Mouse (Mus musculus) WW6 (cell line): ENCODE results near the gene Cby1.

ENCODE experiments used
- DNase-seq: peaks from one replicate; pipeline ENCODE4 v3.0.0-alpha.2; 2013; ENCODE audit warnings: low read depth, low spot score

Cby1 gene

DNA sequence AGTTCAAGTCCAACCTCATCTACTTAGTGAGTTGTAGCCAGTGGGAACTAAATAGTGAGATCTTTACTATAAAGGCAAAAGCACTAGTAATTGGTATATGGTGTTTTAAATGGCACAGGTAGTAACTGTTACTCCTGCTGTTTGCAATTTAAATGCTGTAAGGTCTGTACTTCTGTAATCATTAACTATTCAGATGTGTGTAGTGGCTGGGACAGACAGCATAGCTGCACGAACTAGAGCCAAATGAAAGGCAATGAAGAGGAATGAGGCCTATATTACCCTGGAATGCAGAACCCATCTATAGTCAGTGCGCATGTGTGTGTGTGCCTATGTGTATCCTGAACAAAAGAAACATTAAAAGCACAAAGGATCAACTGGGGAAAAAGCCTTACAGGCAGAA lies 18.9 kb downstream of the Cby1 start:
- no peak for DNase-seq

DNA sequence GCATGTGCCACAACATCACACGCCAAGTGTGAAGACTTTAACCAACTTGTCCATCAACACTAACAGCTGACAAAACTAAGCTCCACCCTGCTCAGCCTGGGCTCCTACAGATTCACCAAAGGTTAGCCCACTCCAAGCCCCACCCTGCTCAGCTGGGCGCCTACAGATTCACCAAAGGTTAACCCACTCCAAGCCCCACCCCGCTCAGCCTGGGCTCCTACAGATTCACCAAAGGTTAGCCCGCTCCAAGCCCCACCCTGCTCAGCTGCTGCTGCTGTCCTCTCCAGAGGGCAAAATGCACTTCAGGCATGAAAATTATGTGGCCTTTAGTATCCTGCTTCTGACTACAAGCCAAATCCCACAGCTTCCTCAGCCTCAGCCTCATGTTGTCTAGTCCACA lies 23.0 kb downstream of the Cby1 start:
- DNase-seq, result no peak

DNA sequence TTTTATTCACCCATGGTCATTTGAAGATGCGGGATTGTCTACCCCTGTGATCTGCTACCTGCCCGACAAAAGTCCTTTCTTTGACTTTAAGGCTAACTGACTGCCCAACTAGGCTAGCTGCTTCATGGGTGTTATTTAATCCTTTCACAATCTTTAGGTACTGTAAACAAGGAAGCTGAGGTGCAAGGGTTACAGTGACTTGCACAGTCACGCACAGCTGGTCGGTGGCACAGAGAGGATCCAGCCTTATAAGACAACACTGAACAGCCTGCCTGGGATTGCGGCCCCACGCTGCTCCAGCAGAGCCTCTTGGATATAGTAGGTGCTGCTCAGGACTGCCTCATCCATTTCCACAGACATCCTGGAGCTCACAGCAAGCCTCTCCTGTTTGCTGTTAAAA lies 24.1 kb downstream of the Cby1 start:
- no peak for DNase-seq

DNA sequence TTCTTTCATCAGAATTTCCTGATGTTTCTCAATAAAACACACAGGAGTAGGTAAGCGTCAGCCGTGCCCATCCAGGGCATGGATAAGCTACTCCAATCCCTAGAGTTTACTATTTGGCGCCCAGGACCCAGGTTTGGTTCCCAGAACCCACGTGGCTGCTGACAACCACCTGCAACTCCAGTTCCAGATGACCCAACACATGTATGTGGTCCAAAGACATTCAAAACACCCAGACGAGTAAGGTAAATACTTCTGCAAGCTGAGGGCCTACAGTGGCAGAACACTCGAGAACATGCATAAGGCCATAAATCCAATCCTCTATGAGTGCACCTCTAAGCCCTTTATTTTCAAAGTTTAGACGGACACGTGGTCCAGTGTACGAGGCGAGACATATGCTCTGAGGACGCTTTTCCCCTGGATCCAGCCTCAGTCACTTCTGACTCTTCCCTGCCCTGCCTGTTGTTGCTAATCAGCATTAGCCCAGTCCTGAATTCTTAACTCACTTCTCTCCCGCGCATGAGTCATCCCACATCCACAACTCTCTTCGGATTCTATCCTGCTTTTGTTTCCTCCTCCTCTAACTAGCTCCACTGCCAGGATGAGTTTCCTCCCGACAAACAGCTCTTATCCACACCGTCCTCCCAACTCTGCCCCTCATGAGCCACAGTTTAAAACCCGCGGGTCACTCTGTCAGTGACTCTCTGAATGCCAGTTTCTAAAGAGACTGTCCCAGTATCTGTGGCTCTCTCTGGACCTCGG lies 24.9 kb downstream of the Cby1 start:
- no peak for DNase-seq

DNA sequence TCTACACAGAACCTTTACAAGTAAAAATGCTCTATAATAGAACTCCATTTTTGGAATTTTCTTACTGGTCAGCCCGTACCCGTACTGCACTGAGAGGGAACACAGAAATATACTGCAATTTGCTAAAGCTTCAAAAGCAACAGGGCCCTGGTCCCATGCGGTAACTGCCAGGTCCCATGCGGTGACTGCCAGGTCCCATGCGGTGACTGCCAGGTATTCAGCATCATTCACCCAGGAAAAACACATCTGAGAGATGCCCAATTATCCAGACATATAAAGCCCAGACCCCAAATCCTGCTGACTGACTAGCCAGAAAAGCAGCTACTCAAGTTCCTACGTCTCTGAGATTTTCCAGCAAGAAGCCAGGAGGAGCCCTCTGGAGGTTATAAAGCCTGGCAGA lies 25.6 kb downstream of the Cby1 start:
- no peak for DNase-seq

DNA sequence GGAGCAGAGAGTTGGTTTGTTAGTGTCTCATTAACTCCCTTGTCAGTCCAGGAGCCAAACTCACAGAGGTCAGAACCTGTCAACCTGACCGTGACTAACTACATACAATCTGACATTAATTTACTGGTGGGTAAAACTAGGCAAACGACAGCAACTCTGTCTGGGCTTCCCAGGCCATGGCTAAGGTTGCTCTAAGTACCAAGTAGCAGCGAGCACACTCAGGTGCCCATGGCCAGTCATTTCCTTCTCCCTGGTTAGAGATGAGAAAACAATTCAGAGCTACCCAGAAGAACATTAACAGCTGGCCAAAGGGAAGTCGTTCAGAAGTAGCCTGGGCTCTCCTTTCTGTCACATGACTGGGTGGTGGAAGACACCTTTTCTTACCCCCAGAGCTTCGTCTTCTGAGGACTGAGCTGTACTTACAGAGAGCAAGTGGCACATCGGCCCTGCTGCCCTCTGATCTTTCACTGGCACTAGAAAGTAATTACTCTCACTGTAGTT lies 26.2 kb downstream of the Cby1 start:
- no peak for DNase-seq

DNA sequence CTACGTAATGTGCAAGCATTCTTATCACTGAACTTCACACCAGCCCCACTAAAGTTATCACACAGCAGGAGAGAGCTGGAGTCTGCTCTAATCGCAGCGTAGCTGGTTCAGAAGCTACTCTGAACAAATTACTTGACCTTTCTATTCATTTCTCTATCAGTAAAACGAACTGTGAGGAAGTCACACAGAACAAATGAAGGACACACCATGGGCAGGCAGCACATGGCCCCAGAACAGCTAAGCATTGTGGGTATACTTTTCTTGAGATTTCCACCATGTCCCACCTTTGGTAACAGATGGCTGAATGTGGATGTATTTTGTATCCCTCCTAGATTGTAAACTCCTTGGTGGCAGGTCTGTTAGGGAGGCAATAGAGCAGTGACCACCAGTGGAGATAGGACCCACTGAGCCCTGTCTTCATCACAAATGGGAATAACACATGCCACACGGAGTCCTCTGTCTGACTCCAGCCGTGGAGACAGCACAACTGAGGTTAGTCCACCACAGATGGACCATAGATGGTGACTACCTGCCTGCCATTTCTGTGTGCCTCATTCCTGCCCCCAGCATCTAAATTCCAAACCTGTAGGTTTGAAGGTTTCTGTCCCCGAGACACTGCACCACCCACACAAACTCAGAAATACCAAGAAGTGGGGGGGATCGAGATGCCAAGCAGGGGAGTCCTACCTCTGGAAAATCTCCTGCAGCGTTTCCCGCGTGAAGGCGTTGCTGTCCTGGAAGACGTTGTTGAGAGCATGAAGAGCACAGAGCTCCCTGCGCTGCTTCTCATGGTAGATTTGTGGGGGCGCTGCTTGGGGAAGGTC lies 27.3 kb downstream of the Cby1 start:
- DNase-seq, result no peak

DNA sequence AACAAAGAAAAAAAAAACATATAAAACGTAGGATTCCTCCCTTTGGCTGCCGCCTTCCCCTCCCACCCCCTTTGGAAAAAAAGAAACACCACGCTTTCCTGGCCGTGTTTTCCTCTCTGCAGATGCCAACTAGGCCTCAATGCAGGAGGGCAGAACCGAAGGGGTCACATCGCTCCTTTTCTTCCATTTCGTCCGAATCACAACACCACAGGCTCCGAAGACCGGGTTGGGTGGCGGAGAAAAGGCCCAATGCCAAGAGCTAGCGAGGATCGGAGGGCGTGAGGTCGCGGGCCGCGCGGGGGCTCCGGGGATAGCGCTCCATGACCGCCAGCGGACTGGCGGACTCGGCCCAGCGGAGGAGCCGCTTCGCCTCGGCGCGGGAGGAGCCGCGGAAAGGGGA lies 28.2 kb downstream of the Cby1 start:
- DNase-seq, result no peak

DNA sequence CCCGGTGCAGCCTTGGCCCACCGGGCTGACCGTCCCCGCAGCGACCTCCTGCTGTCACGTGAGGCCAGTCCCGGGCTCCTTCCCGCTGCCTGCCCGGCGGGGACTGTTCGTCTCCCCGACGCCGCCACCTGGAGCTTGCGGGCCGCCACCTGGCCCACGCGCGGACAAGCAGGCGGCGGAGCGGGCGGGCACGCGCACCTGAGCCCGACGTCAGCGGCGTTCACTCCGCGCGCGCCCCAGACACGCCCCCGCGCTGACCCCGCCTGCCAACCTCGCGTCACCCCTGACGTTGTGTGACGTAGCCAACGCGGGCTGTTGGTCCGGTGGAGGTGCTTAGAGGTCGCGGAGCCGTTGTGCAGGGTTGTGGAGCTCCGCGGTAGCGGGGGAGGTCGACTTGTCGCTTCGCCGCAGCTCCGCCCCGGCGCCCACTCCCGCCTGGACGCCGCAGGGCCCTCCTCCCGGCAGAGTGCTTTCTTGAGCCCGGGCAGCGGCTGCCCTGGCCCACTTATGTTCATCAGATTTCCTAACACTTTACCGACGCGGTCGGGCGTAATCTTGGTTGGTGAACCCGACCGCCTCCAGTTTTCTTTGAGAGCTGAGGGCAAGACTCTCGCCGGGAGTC lies 28.8 kb downstream of the Cby1 start, which contains the start of gene Josd1:
Gene Josd1 (minus strand): TSS at position 274 of the 622 bp plus-strand sequence.
- DNase-seq, result peak; percentile 81

DNA sequence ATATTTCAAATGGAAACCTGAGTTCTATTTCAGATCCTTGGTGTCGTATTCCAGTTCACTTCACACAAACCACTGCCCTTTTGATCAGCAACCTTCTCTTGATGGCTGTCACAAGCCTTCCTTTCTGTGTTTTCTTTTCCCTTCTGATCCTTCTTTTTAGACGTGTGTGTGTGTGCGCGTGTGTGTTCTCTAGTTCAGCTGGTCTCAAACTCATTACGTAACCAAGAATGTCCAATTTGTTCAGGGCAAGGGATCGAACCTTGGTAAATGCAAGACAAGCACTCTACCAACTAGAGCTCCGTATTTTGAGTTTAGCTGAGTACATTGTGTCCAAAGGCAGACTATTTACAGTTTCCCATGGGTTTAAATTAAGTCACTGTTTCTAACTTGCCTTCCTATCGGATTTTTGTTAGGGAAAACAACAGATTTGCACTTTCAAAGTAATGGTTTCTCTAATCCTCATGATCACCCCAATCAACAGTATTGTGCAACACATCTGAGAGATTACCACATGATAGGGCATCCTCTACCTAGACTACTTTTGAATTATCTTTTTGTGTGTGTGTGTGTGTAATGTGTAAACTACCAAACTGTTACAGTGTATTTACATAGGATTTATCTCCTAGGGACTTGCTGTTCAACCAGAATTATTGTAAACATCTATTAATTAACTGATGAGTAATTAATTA lies 29.4 kb downstream of the Cby1 start:
- no peak for DNase-seq

DNA sequence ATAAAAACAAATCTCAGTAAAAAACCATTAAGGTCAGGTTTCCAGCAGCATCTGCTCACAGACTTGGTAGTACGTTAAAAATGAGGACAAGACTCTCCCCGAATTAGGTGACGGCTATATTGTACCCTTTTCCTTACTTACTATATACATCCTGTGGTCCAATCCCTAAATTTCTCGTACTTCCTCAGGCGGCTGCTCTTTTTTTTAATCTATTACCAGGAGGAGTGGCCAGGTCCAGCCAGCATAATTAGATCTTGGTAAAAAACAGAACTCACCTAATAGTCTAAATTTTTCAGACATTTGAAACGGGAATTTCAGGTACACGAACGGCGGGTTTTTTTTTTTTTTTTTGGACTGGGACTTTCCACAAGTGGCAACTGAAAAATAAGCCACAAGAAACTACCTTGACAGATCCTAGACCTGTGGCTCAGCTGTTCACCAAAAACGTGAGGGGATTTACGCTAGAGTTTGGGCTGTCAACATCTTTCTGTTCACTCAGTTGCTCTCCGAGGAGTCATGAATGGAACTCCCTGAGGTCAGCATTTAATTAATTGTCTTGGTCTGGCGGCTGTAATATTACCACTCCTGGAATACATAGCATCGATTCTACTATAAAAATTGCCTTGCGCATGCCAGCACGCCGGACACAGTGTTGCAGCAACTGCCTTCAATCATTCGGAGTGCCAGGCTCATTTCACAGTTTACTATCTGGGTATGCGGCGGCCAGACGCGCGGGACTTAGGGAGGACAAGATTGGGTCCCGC lies 30.8 kb downstream of the Cby1 start:
- no peak for DNase-seq

DNA sequence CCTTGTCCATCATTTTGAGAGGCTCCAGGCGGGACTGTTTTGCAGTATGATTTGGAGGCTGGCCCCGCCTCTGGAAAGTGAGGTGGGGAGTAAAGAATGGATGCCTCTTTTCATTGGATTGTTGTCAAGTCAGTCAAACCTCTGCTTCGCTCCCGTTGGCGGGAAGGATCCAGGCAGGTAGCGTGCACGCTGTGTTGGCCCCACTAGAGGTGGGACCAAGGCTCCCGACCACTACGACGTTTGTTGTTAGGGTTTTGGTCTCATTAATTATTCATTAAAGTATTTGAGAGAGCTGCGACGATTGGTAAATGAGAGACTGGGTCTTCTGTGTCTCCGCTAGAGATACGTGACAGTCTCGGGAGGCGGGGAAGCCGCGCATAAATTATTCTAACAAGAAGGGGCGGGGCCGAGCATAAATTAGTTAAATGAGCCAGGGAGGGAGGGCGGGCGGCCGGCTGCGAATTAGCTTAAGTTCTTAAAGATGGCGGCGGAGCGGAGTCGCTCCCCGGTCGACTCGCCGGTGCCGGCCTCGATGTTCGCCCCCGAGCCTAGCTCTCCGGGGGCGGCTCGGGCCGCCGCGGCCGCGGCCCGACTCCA lies 31.5 kb downstream of the Cby1 start, which contains the start of gene Gtpbp1:
Gene Gtpbp1 (plus strand): TSS at position 420 of the 597 bp plus-strand sequence.
- peak; percentile 97 for DNase-seq

DNA sequence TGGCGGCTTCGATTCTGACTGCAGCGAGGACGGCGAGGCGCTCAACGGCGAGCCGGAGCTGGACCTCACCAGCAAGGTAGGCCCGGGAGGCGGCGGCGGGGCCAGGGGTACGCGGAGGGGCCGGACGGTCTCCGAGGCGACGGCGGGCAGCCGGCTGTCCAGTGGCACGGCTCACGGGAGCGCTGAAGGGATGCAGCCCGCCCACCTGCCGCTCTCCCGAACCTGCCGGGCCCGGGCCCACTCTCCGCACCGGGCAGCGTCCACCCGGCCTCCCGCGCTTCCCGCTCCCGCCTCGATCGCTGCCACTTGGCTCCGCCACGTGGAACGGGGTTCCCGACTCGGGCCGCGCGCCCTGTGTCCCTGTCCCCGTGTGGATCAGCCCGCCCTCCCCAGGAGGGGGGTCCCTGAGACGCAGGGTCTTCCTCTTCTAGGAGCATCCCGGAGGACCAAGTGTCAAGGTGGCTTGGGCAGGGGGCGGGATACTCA lies 32.1 kb downstream of the Cby1 start:
- no peak for DNase-seq

DNA sequence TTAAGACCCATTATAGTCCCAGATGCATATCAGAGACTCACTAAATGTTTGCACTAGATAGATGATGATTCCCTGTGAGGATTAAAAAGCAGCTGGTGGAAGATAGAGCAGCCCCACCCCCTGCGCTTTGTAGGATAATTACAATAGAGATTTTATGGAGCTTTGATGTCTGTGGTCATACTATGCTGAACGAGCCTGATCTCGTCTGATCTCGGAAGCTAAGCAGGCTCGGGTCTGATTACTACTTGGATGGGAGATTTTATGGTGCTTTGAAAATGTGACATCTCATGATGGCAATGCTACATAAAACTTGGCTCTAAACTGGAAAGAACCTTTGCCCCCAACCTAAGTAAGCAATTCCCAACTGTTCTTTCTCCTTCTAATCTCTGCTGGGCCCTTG lies 33.3 kb downstream of the Cby1 start:
- no peak for DNase-seq

DNA sequence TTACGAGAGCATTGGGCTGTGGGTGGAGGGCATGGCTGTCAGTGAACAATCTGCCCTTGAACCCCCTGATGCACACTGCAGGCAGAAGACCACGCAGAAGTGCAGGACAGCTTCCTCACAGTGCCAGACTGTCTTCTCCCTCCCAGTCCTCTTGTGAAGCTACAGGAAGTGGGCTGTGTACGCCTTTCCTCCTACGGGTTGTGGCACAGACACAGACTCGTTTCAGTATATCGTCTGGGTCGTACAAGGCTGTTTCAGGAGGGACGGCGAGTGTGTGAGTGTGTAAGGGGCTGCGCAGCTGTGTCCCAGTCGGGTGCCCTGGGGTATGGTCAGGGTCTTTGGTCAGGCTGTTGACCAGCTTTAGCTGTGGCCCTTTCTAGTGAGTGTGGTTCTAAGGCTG lies 34.7 kb downstream of the Cby1 start:
- no peak for DNase-seq

DNA sequence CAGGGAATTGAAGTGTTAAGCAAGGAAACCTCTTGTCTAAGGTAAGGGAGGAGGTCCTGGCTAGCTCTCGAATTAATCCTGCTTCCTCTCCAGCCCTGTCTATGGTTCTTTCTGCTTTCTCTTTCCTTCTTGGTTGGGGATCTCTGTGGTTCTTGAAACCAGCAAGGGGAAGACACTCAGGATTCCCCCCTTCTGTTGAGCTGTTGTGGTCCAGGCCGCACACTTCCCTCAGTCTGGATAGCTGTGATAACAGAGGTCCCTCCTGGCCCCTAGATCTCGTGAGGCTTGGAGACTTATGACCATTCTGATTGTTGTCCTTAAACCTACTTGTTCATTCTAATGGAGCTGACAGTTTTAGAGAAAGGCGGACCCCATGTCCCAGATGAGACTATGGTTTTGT lies 35.5 kb downstream of the Cby1 start:
- no peak for DNase-seq

DNA sequence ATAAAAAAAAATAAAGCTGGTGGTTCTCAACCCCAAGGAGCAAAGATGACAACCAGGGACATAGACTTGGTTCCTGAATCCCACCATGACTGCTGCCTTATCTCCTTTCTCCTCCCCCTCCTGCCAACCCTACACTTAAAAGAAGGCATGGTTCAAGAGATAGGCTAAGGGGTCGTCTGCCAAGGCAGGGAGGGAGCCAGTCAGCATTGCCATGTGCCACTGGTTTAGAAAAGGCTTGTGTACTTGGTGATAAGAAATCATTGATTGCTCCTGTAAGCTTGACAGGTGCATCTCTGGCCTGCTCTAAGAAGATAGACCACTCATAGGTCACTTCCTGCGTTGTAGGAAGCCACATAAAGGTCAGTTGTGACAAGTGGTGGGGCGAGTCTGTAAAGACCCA lies 36.5 kb downstream of the Cby1 start:
- no peak for DNase-seq

DNA sequence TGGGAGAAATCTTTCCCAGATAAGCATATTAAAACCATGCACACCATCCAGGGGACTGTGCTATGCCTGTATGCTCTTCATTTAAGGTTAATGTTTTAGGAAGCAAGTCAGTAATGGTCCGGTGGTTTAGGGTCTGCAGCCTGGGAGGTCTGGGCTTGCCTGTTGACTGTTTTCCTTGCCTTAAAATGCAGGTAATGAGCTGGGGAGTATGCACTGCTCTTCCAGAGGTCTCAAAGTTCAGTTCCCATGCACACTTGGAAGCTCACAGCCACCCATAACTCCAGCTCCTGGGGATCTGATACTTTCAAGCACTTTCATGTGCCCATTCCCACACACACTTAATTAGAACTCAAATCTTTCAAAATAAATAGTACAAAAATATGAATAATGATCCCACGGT lies 37.5 kb downstream of the Cby1 start:
- DNase-seq, result no peak

DNA sequence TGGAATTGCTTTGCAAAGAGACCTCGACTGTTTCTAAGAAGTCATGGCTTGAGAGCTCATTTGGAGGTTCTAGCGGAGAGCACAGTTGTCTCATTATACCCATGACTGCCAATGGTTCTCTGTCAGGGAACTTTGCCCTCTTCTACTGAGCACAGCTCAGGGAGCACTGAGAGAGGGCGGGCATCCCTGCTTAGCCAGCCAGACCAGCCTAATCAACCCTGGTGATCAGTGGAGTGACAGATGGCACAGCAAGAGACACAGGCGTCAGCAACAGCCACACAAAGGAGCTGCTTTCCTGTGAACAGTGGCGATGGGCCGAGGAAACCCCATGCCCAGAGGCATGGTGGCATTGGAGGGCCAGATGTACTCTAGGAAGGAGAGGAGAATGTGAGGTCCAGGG lies 38.0 kb downstream of the Cby1 start:
- DNase-seq, result no peak

DNA sequence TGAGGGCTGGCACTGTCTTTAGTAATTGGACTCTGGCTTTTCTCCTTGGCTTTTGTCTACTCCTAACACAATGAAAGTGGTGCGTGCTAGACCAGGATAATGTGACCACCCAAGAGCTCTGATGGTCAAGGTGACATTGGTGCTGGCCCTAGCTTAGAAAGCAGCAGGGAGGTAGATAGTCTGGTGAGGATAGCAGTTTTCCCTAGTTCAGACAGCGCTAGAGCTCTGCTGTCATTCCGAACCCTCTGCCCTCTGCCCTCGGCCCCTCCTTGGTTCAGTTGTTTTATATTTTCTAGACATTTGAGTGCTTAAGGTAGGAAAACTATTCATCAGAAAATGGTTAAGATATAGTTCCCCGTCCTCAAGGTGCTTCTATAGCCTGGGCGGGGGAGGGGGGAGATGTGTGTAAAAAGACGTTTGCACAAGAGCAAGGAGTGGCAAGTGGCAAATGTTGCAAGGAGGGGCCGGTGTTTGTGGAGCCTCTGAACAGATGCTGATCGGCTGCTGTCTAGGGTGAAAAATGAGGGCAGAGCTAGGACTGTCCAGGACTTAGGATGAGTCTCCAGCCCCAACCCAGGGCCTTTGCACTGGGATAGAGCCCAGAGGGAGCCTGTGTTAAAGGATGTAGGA lies 38.7 kb downstream of the Cby1 start:
- DNase-seq, result no peak
